Mouse (Mus musculus) monocyte, adult 5-6 weeks (primary cell): ENCODE measurements at regions not wholly inside any gene's neighbourhood (a gene's known extent, or its start where the extent isn't known, plus 50 kb on each side); places are given as distances from the start of the nearest gene placed in this dataset.

ENCODE experiments used
- ATAC-seq: fragments of 153-309, 156-312 bp; replicated peaks from 2 replicates; pipeline ENCODE4 v1.8.0; 2017; ENCODE audit warnings: mild to moderate bottlenecking; ENCODE audit not compliant: low TSS enrichment, insufficient number of reproducible peaks, severe bottlenecking, poor library complexity, low FRiP score

DNA sequence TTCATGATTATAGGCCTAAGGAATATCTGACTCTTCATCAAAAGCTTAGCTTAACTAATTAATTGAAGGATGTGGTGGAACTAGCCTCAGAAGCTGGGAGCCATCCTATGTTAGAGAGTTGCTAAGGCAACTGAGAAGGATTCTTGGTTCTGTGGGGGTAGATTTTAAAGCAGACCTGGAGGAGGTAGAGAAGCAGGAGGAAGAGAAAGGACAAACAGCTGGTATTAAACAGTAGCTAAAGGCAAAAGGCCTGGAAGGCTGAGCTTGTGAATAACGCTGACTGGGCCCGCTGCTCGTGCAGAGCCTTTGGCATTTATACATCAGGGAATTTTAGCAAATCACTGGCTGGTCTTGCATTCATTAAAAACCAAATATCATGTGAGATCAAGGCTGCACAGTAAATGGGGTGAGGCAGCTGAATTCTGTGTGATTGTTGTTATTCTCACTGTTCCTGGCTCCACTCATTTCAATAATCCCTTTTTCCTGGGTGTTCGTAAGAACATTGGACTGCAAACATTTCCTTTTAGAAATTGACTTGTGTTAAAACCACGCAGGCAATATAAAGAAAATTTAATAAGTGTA is 121.1 kb upstream of the B430305J03Rik start:
- no peak for ATAC-seq

DNA sequence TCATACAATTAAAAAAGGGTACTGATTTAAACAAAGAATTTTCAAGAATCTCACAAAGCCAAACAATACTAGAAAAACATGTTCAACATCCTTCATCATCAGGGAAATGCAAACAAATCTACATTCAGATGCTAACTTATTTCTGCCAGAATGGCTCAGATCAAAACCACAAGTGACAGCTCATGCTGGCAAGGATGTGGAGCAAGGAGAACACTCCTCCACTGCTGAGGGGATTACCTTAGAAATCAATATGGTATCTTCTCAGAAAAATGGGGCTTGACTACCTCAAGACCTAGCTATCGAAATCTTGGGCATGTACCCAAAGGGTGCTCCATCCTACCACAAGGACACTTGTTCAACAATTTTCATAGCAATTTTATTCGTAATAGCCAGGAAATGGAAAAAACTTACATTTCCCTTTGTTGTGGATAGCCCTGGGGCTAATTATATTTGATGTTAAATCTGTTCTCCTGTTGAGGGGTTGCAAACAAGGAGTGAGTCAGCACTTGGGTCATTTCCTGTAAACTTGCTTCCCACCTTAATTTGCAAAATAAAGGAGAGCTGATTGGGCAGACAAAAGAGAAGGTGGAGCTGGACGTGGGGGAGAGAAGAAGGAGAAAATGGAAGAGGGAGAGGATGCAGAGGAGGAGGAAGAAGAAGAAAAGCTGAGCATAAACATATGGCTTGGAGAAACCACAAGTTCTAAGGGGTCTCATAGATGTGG is 113.3 kb upstream of the B430305J03Rik start:
- no peak for ATAC-seq

DNA sequence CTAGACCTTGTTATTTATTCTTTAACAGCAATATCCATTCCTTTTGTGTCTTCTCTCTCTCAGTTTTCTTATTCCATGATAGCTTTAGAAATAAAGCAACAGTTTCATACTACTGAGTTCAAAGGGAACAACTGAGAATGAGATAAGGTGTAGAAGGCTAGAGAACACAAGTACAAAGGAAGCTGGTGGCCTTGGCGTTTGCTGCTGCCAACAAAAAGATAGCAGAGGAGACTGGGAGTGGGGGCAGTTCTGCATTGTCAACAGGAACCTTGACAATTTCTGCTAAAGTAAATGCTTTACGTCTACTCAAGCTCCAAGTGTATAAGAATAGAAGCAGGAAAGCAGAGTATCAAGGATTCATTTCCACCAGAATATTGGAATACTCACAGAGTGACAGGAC is 109.3 kb upstream of the B430305J03Rik start:
- ATAC-seq = no peak

DNA sequence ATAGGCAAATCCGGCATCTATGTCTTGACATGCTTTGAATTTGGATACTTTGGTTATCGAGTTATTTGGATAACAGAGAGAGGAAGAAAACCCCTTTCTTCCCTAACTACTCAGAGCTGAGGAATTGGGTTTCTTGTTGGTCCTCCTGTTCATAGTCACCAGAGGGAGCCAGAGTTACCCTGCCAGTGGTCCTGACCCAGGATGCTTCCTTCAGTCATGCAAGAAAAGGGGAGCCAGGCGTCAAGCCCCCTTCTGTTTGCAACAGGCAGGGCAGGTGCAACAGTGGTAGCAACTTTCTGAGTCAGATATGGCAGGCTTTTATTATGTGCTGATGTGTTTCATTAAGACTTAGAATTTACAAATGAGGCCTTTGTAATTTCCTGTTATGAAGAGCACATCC is 101.4 kb upstream of the B430305J03Rik start:
- no peak for ATAC-seq

DNA sequence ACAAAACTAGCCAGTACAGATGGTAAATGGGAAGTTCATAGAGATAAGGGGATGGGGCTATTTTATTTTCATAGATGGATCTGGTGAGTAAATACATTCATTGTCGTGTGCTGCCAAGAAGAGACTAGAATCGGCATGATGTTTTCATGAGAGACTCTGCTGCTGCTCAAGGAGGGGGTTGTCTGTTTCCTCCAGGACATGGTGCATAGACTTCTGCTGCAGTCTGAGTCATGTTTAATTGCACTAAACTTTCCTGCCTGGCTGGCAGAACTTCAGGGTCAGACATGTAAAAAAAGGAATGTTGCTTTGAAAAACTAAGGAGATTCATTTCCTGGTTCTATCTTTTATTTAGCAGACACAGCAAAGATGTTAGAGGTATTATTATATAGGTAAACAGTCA is 100.9 kb upstream of the B430305J03Rik start:
- ATAC-seq = no peak

DNA sequence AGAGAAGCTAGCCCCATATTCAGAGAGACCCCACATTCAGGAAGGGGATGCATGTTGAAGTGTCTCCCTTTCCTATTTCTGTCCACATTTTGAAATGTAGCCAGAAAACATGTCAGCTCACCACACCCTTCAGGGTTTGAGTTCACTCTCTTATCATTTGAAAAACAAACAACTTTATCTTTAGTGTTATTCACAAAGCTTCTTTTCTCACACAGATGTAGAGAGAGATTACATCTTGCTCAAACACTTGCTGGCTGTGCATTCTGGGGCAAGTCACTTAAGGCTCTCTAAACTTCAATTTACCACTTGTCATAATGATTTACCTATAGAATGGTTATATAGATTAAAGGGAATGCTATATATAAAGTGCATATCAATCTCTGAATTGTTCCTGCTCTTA is 94.3 kb upstream of the B430305J03Rik start:
- no peak for ATAC-seq

DNA sequence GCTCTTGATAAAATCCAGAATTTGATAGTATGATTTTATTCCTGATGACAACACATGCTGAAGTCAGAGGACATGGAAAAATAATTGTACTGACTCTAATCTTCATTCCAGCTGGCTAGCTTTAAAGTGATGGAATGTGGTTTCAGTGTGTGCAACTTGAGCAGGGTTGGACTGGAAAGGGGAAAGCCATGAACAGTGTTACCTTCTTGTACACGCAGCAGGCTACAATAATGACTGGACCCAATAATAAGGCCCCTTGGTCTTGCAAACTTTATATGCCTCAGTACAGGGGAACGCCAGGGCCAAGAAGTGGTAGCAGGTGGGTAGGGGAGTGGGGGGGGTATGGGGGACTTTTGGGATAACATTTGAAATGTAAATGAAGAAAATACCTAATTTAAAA is 90.8 kb upstream of the B430305J03Rik start:
- no peak for ATAC-seq

DNA sequence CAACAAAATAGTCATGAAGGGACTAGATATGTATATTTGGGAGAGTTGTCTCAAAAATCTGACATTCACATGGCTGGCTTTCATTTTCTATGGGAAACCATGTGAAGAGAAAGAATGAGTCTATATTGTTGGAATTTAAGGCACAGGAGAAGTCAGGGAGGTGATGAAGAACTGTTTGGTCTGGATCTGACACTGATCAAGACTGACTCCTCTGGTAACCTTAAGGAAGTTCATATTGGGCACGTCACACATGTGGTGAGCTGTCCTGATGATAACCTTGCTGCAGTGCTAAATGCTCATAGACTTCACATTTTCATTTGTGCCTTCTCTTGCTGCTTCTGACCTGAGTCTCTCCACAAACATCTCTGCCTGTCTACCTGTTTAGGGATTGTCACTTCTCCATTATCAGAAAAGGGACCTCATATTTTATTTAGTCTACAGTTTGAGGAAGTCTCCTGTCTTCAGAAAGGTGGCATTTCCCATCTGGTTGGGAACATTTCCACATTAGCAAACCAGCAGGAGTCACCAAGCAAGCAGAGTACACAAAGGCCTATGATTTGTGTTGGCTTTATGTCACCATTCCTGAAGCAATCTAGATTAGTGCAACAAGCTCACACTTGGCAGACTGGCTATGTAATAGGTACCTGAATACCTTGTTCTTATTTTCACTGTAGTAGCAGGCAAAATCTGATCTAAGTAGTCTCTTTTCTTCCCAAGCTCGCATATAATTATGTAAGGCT is 76.4 kb upstream of the B430305J03Rik start:
- no peak for ATAC-seq

DNA sequence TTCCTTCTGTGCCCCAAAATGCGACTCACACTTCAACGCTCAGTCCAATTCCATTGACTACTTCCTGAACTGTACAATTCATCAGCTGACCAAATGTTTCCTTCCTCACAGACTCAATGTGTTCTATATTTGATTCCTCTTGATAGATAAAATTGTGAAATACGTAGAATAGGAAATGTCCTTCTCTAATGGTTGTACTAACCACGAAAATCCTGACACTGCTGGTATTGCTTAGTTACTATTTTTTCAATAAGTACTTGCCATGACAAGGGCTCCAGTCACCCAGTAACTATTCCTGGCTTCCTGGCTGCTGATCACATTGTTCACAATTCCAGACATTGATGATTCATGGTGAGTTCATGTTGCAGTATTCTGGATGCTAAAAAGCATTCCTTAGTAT is 75.7 kb upstream of the B430305J03Rik start:
- no peak for ATAC-seq

DNA sequence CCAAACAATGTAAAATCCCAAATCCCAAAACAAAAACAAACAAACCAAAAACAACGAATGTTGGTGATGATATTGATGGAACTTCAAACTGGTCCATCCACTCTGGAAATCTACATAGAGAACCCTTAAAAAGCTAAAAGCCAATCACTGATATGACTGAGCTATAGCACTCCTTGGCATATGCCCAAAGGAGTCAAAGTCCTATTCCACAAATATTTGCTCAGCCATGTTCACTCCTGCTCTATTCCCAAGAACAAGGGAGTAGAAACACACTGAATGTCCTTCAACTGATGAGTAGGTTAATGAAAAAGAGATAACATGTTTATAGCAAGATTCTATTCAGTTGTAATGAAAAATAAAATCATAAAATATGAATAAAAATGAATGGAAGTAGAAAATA is 63.0 kb upstream of the B430305J03Rik start:
- no peak for ATAC-seq

DNA sequence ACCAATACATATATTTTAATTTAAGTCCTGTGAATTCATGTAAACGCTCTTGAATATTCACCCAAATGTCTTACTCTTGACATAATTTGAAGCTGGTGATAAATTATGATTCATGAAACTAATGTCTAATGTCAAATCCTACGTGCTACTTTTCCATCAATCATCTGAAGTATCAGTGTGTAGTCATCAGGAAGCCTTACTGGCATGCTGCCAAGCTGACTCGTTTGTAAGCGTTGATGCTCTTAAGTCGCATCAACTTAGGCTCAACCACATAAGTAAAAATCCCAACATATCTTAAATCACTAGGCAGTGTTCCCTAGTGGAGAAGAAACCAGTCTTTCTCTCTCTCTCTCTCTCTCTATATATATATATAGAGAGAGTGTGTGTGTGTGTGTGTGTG is 58.2 kb upstream of the B430305J03Rik start:
- ATAC-seq = no peak

DNA sequence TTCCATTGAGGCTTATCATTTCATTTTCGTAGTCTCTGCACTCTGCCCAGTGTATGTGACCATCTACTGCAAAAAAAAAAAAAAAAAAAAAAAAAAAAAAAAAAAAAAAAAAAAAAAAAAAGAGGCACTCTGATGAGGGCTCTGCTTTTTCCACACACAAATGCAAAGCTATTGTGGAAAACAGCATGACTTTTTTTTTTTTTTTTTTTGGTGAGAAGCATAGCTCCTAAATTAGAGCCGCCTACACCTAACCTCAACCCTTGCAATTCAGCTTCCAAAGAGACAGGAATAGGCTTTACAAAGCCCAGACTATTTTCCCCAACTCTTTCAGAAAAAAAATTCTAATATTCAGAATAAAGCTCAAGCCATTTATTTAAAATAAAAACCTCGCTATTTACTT is 54.0 kb upstream of the B430305J03Rik start:
- ATAC-seq = no peak

DNA sequence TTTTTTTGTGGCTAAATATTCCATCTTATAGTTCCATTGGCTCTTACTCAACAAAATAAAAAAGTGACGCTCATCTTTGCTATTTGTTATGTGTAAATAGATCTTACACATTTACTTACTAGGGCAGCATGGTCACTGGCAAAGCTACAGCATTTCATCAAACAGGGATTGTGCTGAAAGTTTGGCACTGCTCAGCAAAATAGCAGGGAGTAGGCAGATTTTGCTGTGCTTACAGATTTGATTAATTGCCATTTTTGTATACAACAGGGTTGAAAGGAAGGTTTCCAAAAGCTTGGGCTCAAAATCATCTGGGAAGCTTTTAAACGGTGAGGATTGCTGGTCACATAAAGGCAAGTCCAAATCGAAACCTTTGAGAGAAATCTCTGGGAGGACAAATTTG is 52.3 kb upstream of the B430305J03Rik start:
- no peak for ATAC-seq
